Mouse (Mus musculus) cerebellum, adult 8-10 months (tissue): ENCODE measurements around the gene Adcy7.
A peak's percentile ranks its signal among the peaks of the same experiment; 100 is the strongest.

Experiments
- DNase-seq: peaks from one replicate; pipeline ENCODE4 v3.0.0; 2022

Gene Adcy7

GRCm38 (mm10) chr8:88274090-88274489 lies 1.9 kb downstream of the Adcy7 start:
- no peak for DNase-seq

- no peak for DNase-seq
Measured at GRCm38 (mm10) chr8:88279220-88279619, 7.0 kb downstream of the Adcy7 start.

DNA sequence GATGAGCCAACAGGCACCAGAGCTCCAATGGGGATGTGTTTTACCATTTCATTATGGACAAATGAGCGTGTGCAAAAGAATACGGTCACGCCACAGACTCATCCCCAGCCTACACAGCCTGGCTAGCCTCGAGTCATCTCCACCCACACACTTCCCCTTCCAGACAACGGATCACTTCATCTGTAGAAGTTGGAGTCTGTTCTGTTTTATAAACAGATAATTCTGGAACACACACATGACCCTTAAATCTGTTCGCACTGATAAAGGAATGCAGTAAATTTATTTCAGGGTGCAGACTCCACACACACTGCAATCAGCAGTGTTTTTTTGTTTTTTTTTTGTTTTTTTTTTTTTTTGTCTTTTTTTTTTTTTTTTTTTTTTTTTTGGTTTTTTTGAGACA lies 7.5 kb downstream of the Adcy7 start:
- no peak for DNase-seq

DNA sequence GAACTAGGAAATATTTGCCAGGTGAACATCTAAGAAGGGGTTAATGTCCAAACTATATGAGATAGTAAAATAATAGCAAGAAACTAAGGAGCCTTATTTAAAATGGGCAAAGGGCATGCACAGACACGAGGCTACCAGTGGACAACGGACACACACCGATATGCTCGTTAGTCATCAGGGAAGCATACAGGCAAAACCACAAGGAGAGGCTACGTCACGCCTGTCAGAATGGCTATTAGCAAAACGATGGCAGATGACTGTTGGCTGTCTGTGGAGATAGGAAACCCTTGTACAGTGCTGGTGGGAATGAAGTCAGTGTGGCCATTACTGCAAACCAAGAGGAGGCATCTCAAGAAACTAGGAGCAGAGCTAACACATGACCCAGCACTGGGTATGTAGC lies 8.7 kb downstream of the Adcy7 start:
- no peak for DNase-seq

DNA sequence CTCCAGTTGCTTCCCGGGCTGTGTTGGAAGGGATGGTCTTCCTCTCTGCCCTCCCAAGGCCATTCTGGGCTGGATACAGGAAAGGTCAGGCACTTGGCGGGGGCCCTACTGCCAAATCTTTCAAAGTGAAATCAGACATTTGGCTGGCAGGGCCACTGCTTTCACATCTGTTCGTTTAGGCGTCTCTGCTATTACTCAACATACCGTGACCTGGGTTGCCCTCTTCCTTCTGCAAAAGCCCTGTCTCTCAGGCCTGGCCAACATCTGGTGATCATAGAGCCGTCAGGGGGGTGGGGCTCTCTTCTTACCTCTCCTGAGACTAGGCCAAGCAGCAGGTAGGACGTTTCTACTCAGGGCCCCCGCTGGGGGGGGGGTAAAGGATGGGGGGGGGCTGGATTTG lies 10.5 kb downstream of the Adcy7 start:
- no peak for DNase-seq

- no peak for DNase-seq
Measured at GRCm38 (mm10) chr8:88283243-88284115, 11.3 kb downstream of the Adcy7 start.

DNA sequence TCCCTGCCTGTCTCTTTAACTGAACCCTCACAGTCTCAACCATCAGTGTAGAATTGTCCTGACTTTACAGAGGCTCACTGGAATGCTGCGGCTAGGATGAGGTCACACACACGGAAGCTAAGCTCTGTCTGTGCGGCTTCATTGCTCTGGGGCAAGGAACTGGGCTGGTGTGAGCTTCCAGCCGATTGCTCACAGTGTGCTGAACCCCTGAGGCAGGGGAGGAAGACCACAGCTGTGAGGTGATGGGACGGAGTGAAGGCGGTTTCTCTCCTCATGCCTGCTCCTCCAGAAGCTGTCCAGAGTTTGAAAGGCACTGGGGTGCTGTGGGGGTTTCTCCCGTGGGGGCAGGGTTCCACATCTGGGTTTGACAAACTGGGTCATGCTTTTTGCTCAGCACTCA lies 12.5 kb downstream of the Adcy7 start:
- no peak for DNase-seq

DNA sequence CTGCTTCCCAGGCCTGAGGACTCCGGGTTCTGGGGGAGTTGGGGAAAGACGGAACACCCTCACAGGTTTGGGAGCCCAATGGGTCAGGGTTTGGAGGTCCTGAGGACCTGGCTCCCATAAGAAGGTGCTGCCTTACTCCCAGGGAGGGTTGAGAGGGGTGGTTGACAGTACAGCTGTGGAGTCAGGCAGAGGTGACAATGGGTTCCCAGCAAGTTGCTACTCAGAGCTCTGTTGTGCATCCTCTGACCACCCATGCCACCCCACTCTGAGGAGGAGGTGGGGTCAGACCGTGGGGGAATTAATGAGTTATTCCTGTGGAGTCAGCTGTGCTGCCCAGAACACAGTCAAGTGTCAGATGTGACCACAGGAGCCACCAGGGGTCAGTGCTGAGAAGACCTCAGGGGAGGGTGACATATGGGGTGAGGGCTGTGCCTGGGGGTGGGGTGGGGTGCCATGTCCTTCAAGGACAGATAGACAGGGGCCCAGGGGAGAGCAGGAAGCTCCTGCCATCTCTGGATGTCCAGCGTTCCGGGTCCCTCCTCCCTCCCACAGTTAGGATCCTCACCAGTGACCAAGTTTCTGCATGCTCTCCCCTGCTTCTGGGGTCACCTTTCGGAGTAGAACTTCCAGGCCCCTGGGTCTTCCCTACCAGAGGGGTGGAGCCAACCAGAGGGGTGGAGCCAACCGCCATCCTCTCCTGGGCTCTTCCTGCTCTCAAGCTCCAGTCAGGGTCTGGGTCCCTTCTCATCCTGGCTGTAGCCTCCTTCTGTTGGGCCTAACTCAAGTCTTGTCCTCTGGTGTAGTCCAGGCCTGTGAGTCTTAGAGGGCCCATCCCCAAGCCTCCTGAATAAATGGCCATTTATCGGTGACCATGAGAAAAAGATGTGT lies 13.5 kb downstream of the Adcy7 start:
- DNase-seq, result no peak

GRCm38 (mm10) chr8:88286421-88286960 lies 14.3 kb downstream of the Adcy7 start:
- no peak for DNase-seq

DNA sequence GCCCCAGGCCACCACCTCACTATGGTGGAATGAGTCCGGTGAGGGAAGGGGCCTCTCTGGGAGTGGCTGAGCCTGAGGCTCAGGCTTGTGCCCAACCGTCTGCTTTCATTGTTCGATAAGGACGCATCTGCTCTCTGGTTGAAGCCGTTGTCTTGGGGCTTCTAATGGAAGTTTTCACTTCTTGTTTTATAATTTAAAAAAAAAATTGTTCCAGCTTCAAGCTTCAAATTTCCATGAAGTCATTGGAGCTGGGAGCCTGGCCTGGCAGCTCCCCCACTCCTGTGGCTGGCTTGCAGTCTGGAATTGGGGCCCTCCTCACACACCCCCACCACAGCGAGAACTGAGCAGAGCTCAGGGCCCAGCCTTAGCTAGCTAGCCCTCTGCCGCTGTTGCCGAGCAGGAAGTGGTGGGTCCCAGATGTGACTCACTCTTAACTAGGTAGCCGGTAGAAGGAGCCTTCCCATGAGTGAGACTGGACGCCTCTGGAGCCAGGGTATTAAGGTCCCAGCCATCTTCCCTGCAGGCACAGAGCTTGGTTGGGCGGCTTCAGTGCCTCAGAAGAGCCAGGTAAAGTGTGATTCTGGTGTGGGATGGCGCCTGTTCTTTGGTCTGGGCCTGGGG lies 16.5 kb downstream of the Adcy7 start:
- DNase-seq, result no peak

DNA sequence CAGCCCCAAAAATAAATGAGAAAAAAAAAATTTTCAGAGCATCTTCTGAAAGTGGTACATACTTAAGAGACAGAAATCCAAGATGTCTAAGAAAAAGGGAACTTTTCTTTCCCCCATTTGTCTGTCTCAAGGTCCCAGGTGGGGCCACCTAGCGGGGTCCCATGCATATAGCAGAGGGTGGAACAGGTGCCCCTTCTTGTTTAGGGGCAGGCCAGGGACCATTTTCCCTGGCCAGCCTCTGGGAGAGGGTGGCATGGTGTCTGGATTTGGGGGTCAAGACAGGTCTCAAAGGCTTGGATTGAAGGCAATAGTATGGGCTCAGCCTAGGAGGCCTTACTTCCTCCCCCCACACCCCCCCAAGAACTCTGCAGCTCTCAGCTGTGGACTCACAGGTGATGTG lies 17.7 kb downstream of the Adcy7 start:
- no peak for DNase-seq

DNA sequence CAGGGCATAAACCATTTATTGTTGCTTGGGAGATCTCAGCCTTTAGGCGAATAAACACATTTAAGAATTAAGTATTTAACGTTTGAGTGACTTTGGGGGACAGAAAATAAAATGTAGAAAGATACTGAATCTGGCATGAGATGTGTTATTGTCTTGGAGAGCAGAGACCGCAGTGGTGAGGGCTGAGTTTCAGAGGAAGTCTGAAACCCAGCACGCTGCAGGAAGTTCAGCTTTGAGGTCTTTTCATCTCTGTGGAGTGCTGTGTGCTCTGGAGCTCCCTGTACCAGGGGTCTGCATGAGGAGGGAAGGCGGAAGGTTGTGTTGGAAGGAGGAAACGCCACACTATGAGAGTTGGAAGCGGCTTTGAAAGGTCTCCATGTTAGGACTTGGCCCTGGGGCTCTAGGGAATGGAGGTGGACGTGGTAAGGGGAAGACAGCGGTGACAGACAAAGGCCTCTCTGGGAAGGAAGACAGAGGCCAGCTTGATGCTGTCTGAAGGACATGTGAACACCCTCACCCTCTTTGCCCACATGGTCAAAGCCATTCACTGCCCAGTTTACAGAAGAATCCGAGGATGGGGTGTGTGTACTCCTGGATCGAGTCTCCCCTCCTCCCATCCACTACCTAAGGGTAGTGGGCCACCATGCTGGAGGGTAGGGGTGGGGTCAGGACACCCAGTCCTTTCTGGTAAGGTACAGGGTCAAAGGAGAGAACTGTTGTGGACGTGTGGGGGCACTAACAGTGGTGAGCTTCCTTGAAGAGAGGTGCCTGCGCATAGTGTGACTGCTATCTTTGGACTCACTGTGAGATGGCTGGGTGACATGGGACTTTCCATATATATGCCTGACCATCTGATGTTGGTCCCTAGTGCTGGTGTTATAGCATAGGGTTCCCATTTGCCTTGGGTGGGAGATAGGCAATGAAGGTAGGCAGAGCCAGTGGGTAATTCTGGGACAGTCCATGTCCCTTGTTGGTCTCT lies 18.4 kb downstream of the Adcy7 start:
- no peak for DNase-seq

GRCm38 (mm10) chr8:88291305-88291690 lies 19.1 kb downstream of the Adcy7 start:
- no peak for DNase-seq

GRCm38 (mm10) chr8:88292926-88293325 lies 20.7 kb downstream of the Adcy7 start:
- DNase-seq, result no peak

GRCm38 (mm10) chr8:88293590-88294356 lies 21.6 kb downstream of the Adcy7 start:
- DNase-seq, result no peak

DNA sequence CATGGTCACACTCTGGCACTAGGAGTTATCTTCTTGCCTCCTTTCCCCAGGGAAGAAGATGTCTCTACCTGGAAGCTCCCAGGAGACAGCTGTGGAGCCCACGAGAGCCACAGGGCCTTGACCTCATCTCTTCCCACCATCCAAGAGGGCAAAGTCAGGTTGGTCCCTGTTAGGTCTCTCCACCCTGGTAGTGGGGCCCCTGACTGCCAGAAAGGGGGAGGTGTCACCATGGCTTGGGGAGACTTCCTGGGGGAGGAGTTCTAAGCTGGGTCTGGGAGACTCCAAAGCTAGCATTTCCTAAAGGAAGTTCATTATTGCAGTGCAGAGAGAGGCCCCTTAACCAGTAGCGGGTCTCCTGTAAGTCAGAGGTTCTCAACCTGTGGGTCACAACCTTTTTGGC lies 22.8 kb downstream of the Adcy7 start:
- no peak for DNase-seq

- DNase-seq, result peak; percentile 47
Measured at GRCm38 (mm10) chr8:88297976-88298732, 26.0 kb downstream of the Adcy7 start.

GRCm38 (mm10) chr8:88298733-88299103 lies 26.5 kb downstream of the Adcy7 start:
- no peak for DNase-seq

GRCm38 (mm10) chr8:88299907-88300603 lies 27.9 kb downstream of the Adcy7 start:
- no peak for DNase-seq
